Mouse (Mus musculus) liver, adult 2 months (tissue): ENCODE measurements around the gene Hba-a1.

Experiments
- CTCF ChIP-seq: fragments of 200-500 bp; IDR thresholded peaks from 2 replicates; pipeline ENCODE4 v1.5.1; 2011; ENCODE audit warnings: low read depth, low read length, control low read depth
- POLR2A ChIP-seq: fragments of 200-500 bp; IDR thresholded peaks from 2 replicates; pipeline ENCODE4 v1.6.1; 2011; ENCODE audit warnings: low read length, control low read depth; ENCODE audit not compliant: insufficient read depth; ENCODE audit errors: extremely low read depth

- TF ChIP-seq POLR2A (no peak), CTCF (peak; percentile 72)
These were observed 46.5 kb upstream of the Hba-a1 start for GRCm38 (mm10) chr11:32236712-32237410.
